Mouse (Mus musculus) cortical plate, adult 2 months (tissue): Measurements from ENCODE around the gene Eif2ak4.

Experiments
- CTCF ChIP-seq: fragments of 200-500 bp; IDR thresholded peaks from 2 replicates; pipeline ENCODE4 v1.5.1; 2011; ENCODE audit warnings: mild to moderate bottlenecking, control low read depth, low read length; ENCODE audit not compliant: insufficient read depth; ENCODE audit errors: extremely low read depth
- POLR2A ChIP-seq: fragments of 200-500 bp; IDR thresholded peaks from 2 replicates; pipeline ENCODE4 v1.6.1; 2011; ENCODE audit warnings: mild to moderate bottlenecking, low read length, control low read depth; ENCODE audit not compliant: insufficient read depth; ENCODE audit errors: extremely low read depth

DNA sequence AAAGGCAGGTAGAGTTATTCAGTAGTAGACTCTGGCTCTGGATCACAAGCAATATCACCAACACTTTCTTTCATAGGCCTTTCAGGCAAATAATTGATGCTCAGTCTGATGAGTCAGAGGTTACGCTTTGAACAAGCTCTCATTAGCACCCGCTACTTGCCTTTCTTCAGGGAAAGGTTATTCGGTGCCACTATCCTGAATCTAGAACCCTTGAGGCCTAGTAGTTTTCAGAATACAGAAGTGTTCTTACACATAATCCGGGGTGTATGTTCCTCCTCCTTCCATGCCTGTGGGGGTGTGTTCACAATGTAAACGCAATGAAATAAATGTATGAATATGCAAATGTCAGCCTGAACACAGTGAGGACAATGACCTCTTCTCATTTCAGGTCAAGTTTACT, 1.7 kb downstream of the Eif2ak4 start:
- TF ChIP-seq CTCF (no peak), POLR2A (no peak)
